Comparison of ENCODE assay signal across 12 mouse cellular contexts in genomic region chr5:89147282-89147790, GRCm38 (mm10).
A peak's percentile ranks its signal among the peaks of the same experiment; 100 is the strongest.
DNase-seq lines count a peak whose midpoint lies in the region; ATAC-seq lines count a peak whose summit lies in the region.
"Had no signal": no experiment of that assay in that cellular context is flagged by ENCODE, and none has a peak within 500 bp of the region (broad histone marks: within the 10 kb centered on the region; RNA-seq: fewer than 3 reads in every experiment).

No protein-coding gene starts in this region.

- no peaks in the 10 kb centered on the region for H3K27me3 ChIP-seq in kidney, embryonic 14.5 days (ENCODE audit: control insufficient read depth, insufficient read depth, low read length)
- no peaks in the 10 kb centered on the region for H3K27me3 ChIP-seq in neural tube, embryonic 14.5 days (ENCODE audit: control insufficient read depth, insufficient read depth, low read length)
- H3K27me3 ChIP-seq: midbrain, embryonic 12.5 days had no signal

- no peak overlapping the region for H3K4me3 ChIP-seq in kidney, embryonic 14.5 days (ENCODE audit: low read length)
- H3K4me3 ChIP-seq in neural tube, embryonic 14.5 days (ENCODE audit: low read depth, low read length): no peak overlapping the region
- H3K4me3 ChIP-seq: embryonic facial prominence, embryonic 10.5 days; midbrain, embryonic 12.5 days had no signal

- no peaks in the 10 kb centered on the region for H3K36me3 ChIP-seq in kidney, embryonic 14.5 days (ENCODE audit: control insufficient read depth, insufficient read depth, low read length)
- H3K36me3 ChIP-seq in neural tube, embryonic 14.5 days (ENCODE audit: control insufficient read depth, insufficient read depth, low read length): no peaks in the 10 kb centered on the region
- H3K36me3 ChIP-seq: embryonic facial prominence, embryonic 10.5 days; midbrain, embryonic 12.5 days had no signal

- H3K9ac ChIP-seq in kidney, embryonic 14.5 days (ENCODE audit: low read depth, low read length): no peak overlapping the region
- no peak overlapping the region for H3K9ac ChIP-seq in neural tube, embryonic 14.5 days (replicated peaks; ENCODE audit: low read depth, low read length)
- H3K9ac ChIP-seq: midbrain, embryonic 12.5 days had no signal

- H3K27ac ChIP-seq in kidney, embryonic 14.5 days (ENCODE audit: low read depth, low read length): no peak overlapping the region
- no peak overlapping the region for H3K27ac ChIP-seq in neural tube, embryonic 14.5 days (ENCODE audit: low read depth, low read length)
- H3K27ac ChIP-seq: embryonic facial prominence, embryonic 10.5 days; midbrain, embryonic 12.5 days had no signal

- peaks cover 10% of the 10 kb centered on the region; the same call in 1 of the 2 replicates for H3K4me1 ChIP-seq in kidney, embryonic 14.5 days (ENCODE audit: control insufficient read depth, insufficient read depth, low read length)
- no peaks in the 10 kb centered on the region for H3K4me1 ChIP-seq in neural tube, embryonic 14.5 days (ENCODE audit: control insufficient read depth, insufficient read depth, low read length)
- H3K4me1 ChIP-seq: midbrain, embryonic 12.5 days had no signal

- H3K9me3 ChIP-seq in kidney, embryonic 14.5 days (ENCODE audit: control insufficient read depth, low read length): no peaks in the 10 kb centered on the region
- no peaks in the 10 kb centered on the region for H3K9me3 ChIP-seq in neural tube, embryonic 14.5 days (ENCODE audit: control insufficient read depth, low read length)
- H3K9me3 ChIP-seq: embryonic facial prominence, embryonic 10.5 days; midbrain, embryonic 12.5 days had no signal

- ATAC-seq in kidney, embryonic 14.5 days (ENCODE audit: low FRiP score, low TSS enrichment): peak; percentile 71
- ATAC-seq in common myeloid progenitor, adult 5-6 weeks (replicated peaks; ENCODE audit: low read depth, poor library complexity, severe bottlenecking): peak; percentile 81
- ATAC-seq in neural tube, embryonic 14.5 days (ENCODE audit: low read depth): peak; percentile 82

- 8% methylated on average over 13 of the region's 13 CpGs for WGBS in kidney, embryonic 14.5 days
- WGBS in neural tube, embryonic 14.5 days: 47% methylated on average over 13 of the region's 13 CpGs

- peak overlapping the region; percentile 23 for H3K4me2 ChIP-seq in kidney, embryonic 14.5 days (replicated peaks; ENCODE audit: low read depth, low read length)
- H3K4me2 ChIP-seq in neural tube, embryonic 14.5 days (ENCODE audit: low read depth, low read length): no peak overlapping the region
- H3K4me2 ChIP-seq: midbrain, embryonic 12.5 days had no signal

- DNase-seq in kidney, adult 9 months: no peak
- DNase-seq in kidney, postnatal 10 days: peak; percentile 27
- DNase-seq in liver: no peak
- DNase-seq in cerebellum, postnatal 25 days: no peak
- DNase-seq in spleen, adult 12 weeks (ENCODE audit: low spot score): no peak
- DNase-seq: right cerebral cortex, postnatal 25 days; thymus, adult 2 months had no signal
